Mouse (Mus musculus) ES-Bruce4 (cell line): Measurements from ENCODE around the gene Col6a1.

Experiments used
- CTCF ChIP-seq: IDR thresholded peaks from one replicate; pipeline ENCODE4 v1.8.1; 2011; ENCODE audit warnings: low read depth, low read length
- EP300 ChIP-seq: IDR thresholded peaks from 2 replicates; pipeline ENCODE4 v1.6.1; 2011; ENCODE audit warnings: low read depth, low read length; ENCODE audit not compliant: insufficient read depth
- POLR2A ChIP-seq: IDR thresholded peaks from one replicate; pipeline ENCODE4 v1.8.1; 2011; ENCODE audit warnings: low read length; ENCODE audit not compliant: insufficient read depth

DNA sequence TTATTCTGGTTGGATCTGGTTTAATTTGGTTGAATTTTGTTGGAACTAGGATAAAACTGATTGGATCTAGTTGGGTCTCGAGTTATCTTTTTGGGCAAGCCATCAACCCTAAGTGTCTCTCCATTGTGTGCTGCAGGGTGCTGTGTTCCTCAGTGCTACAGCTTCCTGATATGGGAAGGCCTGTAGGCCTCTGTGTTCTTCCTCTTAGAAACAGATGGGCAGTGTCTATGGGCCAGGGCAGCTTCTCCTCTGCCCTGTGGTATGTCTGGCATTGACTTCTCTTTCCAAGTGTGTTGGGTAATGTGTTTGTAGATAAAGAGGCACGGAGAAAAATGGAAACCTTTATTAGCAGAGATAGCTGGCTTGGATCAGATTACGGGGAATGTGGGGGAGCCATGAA is 17.5 kb downstream of the Col6a1 start:
- no peak for TF ChIP-seq CTCF
- no peak for TF ChIP-seq POLR2A
- no peak for TF ChIP-seq EP300
